Mouse (Mus musculus) thymus, adult 2 months (tissue): ENCODE measurements around the gene Prdm11. TPM values are rescaled to one million over a fixed set of nuclear protein-coding genes. Genes with fewer than 3 reads are reported as not detected.

Experiments used
- DNase-seq: peaks from one replicate; pipeline ENCODE4 v3.0.0; 2021
- H3K27ac ChIP-seq: fragments of 200-500 bp; 2 replicates; pipeline ENCODE4 v1.5.1; 2012; ENCODE audit warnings: low read length, control low read depth; ENCODE audit not compliant: control insufficient read depth, insufficient read depth
- H3K27me3 ChIP-seq: fragments of 200-500 bp; 2 replicates; pipeline ENCODE4 v1.6.1; 2012; ENCODE audit warnings: mild to moderate bottlenecking, low read length, moderate library complexity, mixed read lengths; ENCODE audit not compliant: control insufficient read depth, insufficient read depth
- H3K36me3 ChIP-seq: fragments of 200-500 bp; 2 replicates; pipeline ENCODE4 v1.6.1; 2012; ENCODE audit warnings: mild to moderate bottlenecking, low read length, moderate library complexity; ENCODE audit not compliant: control insufficient read depth, insufficient read depth
- H3K4me1 ChIP-seq: fragments of 200-500 bp; replicated peaks from 2 replicates; pipeline ENCODE4 v1.6.1; 2012; ENCODE audit warnings: low read length; ENCODE audit not compliant: control insufficient read depth, insufficient read depth
- H3K4me3 ChIP-seq: fragments of 200-500 bp; 2 replicates; pipeline ENCODE4 v1.5.1; 2012; ENCODE audit warnings: mild to moderate bottlenecking, low read length, control low read depth, moderate library complexity; ENCODE audit not compliant: control insufficient read depth, insufficient read depth
- CTCF ChIP-seq: fragments of 200-500 bp; IDR thresholded peaks from 2 replicates; pipeline ENCODE4 v1.5.1; 2012; ENCODE audit warnings: mild to moderate bottlenecking, control low read depth, low read length, moderate library complexity, borderline replicate concordance; ENCODE audit not compliant: control insufficient read depth, poor library complexity, insufficient read depth; ENCODE audit errors: extremely low read depth
- POLR2A ChIP-seq: fragments of 200-500 bp; IDR thresholded peaks from 2 replicates; pipeline ENCODE4 v1.6.1; 2012; ENCODE audit warnings: mild to moderate bottlenecking, low read length, control low read depth, moderate library complexity; ENCODE audit not compliant: control insufficient read depth, poor library complexity, insufficient read depth; ENCODE audit errors: extremely low read depth
- WGBS: fragments of 180-500 bp; shearing (Covaris S2); methylation state at CpG from one replicate; pipeline ENCODE4 v1.1.7; 2018; 5-methylcytosine and 5-hydroxymethylcytosine counted together
- polyA plus RNA-seq: library from polyadenylated mRNA; depleted of rRNA; stranded (reverse); fragments of >200 nt; gene quantifications from 2 replicates; pipeline ENCODE4 v1.2.3, GENCODE M21; 2012

Prdm11 gene
- polyA plus RNA-seq, 1 experiment, result 17.1 TPM

- peak overlapping the region; percentile 74 for H3K4me3 ChIP-seq
- no peaks in the 10 kb centered on the region for H3K36me3 ChIP-seq
- no peaks in the 10 kb centered on the region for H3K27me3 ChIP-seq
- no peak for TF ChIP-seq CTCF
- no peak overlapping the region for H3K27ac ChIP-seq
- DNase-seq, result no peak
- 19% methylated on average over 5 of the region's 5 CpGs for WGBS
- peaks cover 28% of the 10 kb centered on the region for H3K4me1 ChIP-seq
These were observed 505 bp upstream of the Prdm11 start for GRCm38 (mm10) chr2:93046509-93046835.

GRCm38 (mm10) chr2:93045129-93045817 is 694 bp downstream of the Prdm11 start:
- peaks cover 37% of the 10 kb centered on the region for H3K4me1 ChIP-seq
- DNase-seq, result peak; percentile 96
- no peaks in the 10 kb centered on the region for H3K36me3 ChIP-seq
- H3K27me3 ChIP-seq, result no peaks in the 10 kb centered on the region
- H3K4me3 ChIP-seq, result peak overlapping the region; percentile 74
- no peak overlapping the region for H3K27ac ChIP-seq
- WGBS, result under 1% methylated on average over 49 of the region's 55 CpGs
- TF ChIP-seq CTCF (0 out of 2 replicates have a peak, but pooled peaks have one; percentile 55), POLR2A (peak; percentile 90)

- peaks cover 33% of the 10 kb centered on the region for H3K4me1 ChIP-seq
- TF ChIP-seq CTCF (no peak), POLR2A (no peak)
- H3K4me3 ChIP-seq, result no peak overlapping the region
- DNase-seq, result no peak
- no peaks in the 10 kb centered on the region for H3K27me3 ChIP-seq
- no peak overlapping the region for H3K27ac ChIP-seq
- no peaks in the 10 kb centered on the region for H3K36me3 ChIP-seq
- WGBS, result 90% methylated on average over 3 of the region's 3 CpGs
These were observed 2.4 kb downstream of the Prdm11 start for GRCm38 (mm10) chr2:93043449-93044157.

GRCm38 (mm10) chr2:93041470-93041869 is 4.5 kb downstream of the Prdm11 start:
- no peaks in the 10 kb centered on the region for H3K36me3 ChIP-seq
- no peak overlapping the region for H3K4me3 ChIP-seq
- DNase-seq, result no peak
- TF ChIP-seq CTCF, result no peak
- no peak for TF ChIP-seq POLR2A
- H3K27ac ChIP-seq, result no peak overlapping the region
- peaks cover 33% of the 10 kb centered on the region for H3K4me1 ChIP-seq
- no peaks in the 10 kb centered on the region for H3K27me3 ChIP-seq
- WGBS, result 55% methylated on average over 6 of the region's 6 CpGs

GRCm38 (mm10) chr2:93040841-93041240 is 5.1 kb downstream of the Prdm11 start:
- no peak for DNase-seq
- Histone ChIP-seq H3K4me1 (peaks cover 38% of the 10 kb centered on the region), H3K27ac (no peak overlapping the region), H3K27me3 (no peaks in the 10 kb centered on the region), H3K36me3 (no peaks in the 10 kb centered on the region), H3K4me3 (no peak overlapping the region)
- TF ChIP-seq POLR2A (no peak), CTCF (no peak)
- 84% methylated on average over 7 of the region's 7 CpGs for WGBS

GRCm38 (mm10) chr2:93039706-93040105 is 6.3 kb downstream of the Prdm11 start:
- WGBS, result 97% methylated on average over 5 of the region's 5 CpGs
- H3K36me3 ChIP-seq, result no peaks in the 10 kb centered on the region
- no peak overlapping the region for H3K27ac ChIP-seq
- H3K27me3 ChIP-seq, result no peaks in the 10 kb centered on the region
- no peak overlapping the region for H3K4me3 ChIP-seq
- peaks cover 35% of the 10 kb centered on the region for H3K4me1 ChIP-seq
- TF ChIP-seq CTCF (no peak), POLR2A (no peak)
- no peak for DNase-seq
